Mouse (Mus musculus) cerebellum, adult 11-12 months (tissue): ENCODE data around the gene Cerk.
A peak's percentile ranks its signal among the peaks of the same experiment; 100 is the strongest.

Experiments
- DNase-seq: peaks from one replicate; pipeline ENCODE4 v3.0.0; 2022

Cerk gene

DNA sequence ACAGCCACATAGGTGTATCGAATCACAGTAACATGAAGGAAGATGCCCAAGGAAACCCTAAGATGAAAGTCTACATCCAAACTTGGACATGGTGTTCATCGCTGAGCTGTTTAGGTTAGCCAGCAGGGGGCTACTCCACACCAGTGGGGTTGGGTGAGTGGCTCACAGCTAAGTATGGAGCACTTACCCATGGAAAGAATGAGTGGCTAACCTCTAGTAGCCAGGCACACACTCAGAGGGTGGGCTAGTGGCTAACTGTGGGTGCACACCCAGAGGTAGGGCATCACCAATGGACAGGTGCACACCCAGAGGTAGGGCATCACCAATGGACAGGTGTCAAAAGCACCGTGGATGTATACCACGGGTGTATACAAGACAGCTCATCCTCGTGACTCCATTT lies 26.2 kb downstream of the Cerk start:
- DNase-seq, result no peak

- DNase-seq, result no peak
Measured at GRCm38 (mm10) chr15:86159093-86159492, 26.8 kb downstream of the Cerk start.

- no peak for DNase-seq
Measured at GRCm38 (mm10) chr15:86156492-86156891, 29.4 kb downstream of the Cerk start.

- no peak for DNase-seq
Measured at GRCm38 (mm10) chr15:86153481-86153960, 32.4 kb downstream of the Cerk start.

- DNase-seq, result no peak
Measured at GRCm38 (mm10) chr15:86150593-86150992, 35.3 kb downstream of the Cerk start.

- DNase-seq, result no peak
Measured at GRCm38 (mm10) chr15:86146922-86147321, 39.0 kb downstream of the Cerk start.

DNA sequence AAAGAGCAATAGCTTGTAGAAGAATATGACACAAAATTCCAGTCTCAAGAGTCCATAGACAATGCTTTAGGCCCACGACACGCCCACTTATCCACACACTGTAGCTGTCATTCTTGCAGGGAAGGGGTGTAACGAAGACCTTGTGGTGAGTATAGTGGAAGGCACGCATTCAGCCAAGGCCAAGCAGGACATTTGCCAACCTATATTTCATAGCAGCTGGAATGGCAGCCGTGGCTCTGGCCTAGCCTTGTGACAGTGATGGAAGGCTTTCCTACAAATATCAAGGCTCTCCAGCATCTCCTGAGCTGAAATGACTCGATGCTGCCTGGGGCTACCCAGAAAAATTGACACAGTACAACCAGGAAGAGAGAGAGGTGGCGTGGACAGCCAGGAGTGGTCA lies 40.9 kb downstream of the Cerk start:
- DNase-seq, result no peak

DNA sequence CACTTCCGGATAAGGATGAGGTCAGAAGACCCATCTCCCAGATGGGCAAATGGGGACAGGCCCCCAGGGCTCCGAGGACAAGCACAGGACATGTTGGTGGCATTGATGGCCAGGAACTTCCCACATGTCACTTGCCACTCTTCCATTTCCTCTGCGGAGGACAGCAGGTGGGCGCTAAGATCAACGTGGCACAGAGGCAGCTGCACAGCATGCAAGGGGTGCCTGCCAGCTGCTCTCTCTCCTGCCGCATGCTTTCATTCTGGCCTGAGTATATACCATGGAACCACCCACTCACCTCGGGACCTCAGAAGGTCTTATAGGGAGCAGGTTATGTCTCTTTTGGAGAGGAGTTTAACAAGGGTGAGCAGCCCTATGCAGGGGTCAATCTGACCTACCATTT lies 41.4 kb downstream of the Cerk start:
- DNase-seq, result no peak

GRCm38 (mm10) chr15:86140323-86140722 lies 45.6 kb downstream of the Cerk start:
- DNase-seq, result no peak

DNA sequence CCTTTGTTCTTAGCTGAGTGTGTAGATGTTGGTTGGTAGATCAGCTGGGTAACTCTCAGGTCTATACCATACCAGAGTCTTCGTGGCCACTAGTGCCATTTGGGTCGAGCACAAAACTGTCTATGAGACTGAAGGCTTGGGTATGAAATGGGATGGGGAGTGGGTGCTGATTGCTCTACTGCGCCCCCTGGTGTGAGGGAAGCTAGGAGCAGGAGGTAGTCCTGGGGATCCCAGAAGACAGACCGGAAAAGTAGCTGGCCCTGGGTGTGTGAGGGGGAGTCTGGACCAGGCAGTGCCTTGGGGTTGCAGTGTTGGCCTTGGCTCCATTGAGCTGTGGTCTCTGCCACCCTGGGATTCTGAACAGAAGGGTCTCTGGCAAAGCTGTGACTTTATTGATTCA lies 48.3 kb downstream of the Cerk start:
- DNase-seq, result peak; percentile 31

GRCm38 (mm10) chr15:86134941-86135783 lies 50.8 kb downstream of the Cerk start:
- peak; percentile 76 for DNase-seq

DNA sequence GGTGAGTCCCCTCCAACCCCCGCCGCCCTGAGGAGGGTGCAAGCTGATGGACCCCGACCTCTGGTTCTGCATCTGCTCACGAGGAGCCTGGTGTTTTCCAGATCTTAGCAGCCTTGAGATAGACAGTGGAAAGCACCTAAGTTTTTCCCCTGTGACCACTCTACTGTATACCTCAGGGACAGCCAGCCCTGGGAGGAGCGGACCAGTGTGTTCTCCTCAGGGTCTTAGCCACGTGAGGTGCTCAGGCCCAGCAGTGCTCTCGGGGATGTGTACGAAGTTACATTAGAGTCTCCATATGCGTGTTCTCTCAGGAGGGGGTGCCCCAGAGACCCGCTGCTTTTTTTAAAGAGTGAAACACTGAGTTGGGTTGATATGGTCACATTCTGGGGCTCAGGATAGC lies 55.3 kb downstream of the Cerk start:
- DNase-seq, result no peak

- no peak for DNase-seq
Measured at GRCm38 (mm10) chr15:86129036-86129435, 56.9 kb downstream of the Cerk start.

GRCm38 (mm10) chr15:86124359-86124758 lies 61.6 kb downstream of the Cerk start:
- peak; percentile 77 for DNase-seq

DNA sequence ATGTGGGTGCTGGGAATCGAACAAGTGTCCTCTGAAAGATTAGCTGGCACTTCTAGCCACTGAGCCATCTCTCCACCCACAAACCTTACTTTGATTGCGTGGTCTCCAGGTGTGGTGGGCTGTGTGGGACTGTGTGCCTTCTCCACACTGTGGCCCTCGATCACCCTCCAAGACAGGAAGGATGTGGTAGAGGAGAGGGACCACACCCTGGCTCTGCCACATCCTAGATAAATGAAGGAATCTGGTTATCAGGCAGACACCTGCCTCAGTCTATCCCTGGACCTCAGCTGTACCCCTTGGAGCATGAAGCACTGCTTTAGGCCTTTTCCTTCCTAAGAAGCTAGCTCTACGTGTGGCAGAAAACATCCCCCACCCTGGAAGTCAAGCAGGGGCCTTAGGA lies 62.5 kb downstream of the Cerk start:
- DNase-seq, result no peak

GRCm38 (mm10) chr15:86122261-86122949 lies 63.5 kb downstream of the Cerk start:
- peak; percentile 89 for DNase-seq

DNA sequence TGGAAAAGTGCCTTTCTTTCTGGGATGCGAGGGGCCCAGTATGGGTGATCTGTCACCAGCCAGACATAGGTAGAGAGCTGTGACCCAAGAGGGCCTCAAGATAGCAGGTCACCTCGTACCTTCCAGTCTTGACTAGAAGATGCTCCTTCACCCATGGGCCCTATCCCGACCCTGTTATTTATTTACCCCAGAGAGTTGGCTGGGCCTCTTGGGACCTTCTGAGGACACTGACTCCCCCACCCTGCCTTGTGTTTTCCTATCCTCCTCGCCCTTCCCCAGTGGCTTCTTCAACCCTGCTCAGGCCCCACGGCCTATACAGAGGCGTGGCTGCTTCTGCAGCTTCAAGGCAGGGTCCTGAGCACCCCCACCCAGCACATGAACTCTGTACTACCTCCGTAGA lies 66.8 kb downstream of the Cerk start:
- DNase-seq, result no peak

GRCm38 (mm10) chr15:86117115-86118100 lies 68.5 kb downstream of the Cerk start:
- DNase-seq, result peak; percentile 73

- DNase-seq, result no peak
Measured at GRCm38 (mm10) chr15:86116421-86116820, 69.5 kb downstream of the Cerk start.

- no peak for DNase-seq
Measured at GRCm38 (mm10) chr15:86113342-86113710, 72.6 kb downstream of the Cerk start.

DNA sequence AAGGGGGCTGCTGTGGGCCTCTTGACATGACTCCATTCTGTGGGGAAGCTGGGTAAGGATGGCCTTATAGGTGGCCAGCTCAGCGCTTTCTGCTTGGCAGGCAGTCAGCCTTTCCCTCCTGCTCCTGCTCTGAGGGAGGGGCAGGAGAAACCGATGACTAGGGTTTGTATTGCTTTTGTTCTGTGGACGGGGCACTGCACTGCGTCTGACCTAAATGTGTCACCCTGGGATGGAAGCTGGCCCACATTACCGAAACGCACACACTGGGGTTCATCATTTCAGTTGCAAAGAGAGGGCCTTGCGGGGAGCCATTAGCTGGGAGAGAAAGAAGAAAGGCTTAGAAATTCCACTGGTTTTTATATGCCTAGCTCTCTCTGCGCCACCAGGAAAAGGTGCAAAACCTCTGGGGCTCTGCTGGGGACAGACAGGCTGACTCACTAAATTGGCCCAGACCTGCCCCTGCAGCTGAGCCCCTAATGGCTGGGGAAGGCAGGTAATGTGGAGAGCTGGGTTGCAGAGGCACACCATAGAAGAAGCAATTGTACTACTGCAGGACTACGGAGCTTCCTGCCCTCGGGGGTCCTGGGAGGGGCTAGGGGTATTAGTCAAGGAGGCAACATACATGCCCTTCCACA lies 73.1 kb downstream of the Cerk start:
- peak; percentile 74 for DNase-seq

DNA sequence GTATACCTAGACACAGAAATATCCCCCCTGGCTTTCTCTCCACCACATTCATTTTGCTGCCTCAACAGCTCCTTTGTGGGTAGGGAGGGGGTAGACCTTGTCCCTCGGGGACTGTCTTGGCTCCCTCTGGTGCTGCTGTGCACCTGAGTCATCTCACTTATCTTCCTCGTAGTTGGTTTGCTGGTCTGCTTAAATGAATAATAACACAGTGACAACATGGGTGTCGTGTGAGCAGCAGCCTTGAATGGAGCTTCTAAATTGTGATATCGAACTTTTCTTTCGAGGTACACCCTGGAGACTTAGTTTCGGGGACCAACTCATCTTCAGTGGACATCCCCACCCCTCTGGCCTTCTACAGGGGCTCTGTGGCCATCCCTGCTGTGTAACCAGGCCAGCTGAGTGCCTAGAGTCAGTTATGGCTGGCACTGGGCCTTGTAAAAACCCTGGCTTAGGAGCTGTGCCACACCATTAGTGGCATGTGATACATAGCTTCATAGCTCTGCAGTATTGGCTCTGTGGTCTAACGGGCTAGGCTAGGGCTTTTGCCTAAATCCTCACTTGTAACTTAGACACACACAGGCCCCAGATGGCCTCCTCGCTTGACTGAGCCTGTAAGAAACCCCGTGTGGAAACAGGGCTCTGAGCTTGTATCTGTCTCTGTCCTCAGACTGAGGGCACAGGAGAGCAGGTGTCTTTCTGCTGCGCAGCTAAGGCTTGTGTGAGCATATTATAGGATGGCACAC lies 75.4 kb downstream of the Cerk start:
- DNase-seq, result peak; percentile 90
